Mouse (Mus musculus) heart, embryonic 10.5 days (tissue): ENCODE measurements around the gene Cd34. TPM values are rescaled to one million over a fixed set of nuclear protein-coding genes. Genes with fewer than 3 reads are reported as not detected.

Source experiments
- DNase-seq: peaks from one replicate; pipeline ENCODE4 v3.0.0-alpha.2; 2017; ENCODE audit warnings: low spot score
- H3K27ac ChIP-seq: fragments of 300-500 bp; sonication (generic); 2 replicates; pipeline ENCODE4 v1.5.1; 2016; ENCODE audit warnings: mild to moderate bottlenecking
- H3K27me3 ChIP-seq: fragments of 300-500 bp; sonication (generic); 2 replicates; pipeline ENCODE4 v1.6.1; 2016; ENCODE audit warnings: mild to moderate bottlenecking; ENCODE audit not compliant: poor library complexity, insufficient read depth, severe bottlenecking
- H3K36me3 ChIP-seq: fragments of 300-500 bp; sonication (generic); 2 replicates; pipeline ENCODE4 v1.6.1; 2016; ENCODE audit warnings: mild to moderate bottlenecking, moderate library complexity
- H3K4me1 ChIP-seq: fragments of 300-500 bp; sonication (generic); 2 replicates; pipeline ENCODE4 v1.6.1; 2016; ENCODE audit warnings: mild to moderate bottlenecking
- H3K4me3 ChIP-seq: fragments of 300-500 bp; sonication (generic); 2 replicates; pipeline ENCODE4 v1.5.1; 2016; ENCODE audit warnings: mild to moderate bottlenecking, moderate library complexity
- H3K9me3 ChIP-seq: fragments of 300-500 bp; sonication (generic); 2 replicates; pipeline ENCODE4 v1.6.1; 2016; ENCODE audit warnings: mild to moderate bottlenecking, moderate library complexity
- WGBS: fragments of 180-500 bp; shearing (Covaris S2); methylation state at CpG from one replicate; pipeline ENCODE4 v1.1.7; 2016; 5-methylcytosine and 5-hydroxymethylcytosine counted together
- polyA plus RNA-seq: library from polyadenylated mRNA; unstranded; fragments of >200 nt; fragmentation: Nextera tagmentation; extraction: Ambion mirVana; gene quantifications from 2 replicates; pipeline ENCODE4 v1.2.1, GENCODE M21; 2016

The Cd34 gene
- polyA plus RNA-seq = 59.9 and 62.6 TPM in 2 replicates

- no peak for DNase-seq
- H3K27ac ChIP-seq = peak within 1 kb of the TSS; percentile 59
- under 1% methylated on average over 26 of the region's 26 CpGs for WGBS
These were observed at the start of gene Cd34 for GRCm38 (mm10) chr1:194938715-194939114. TSS of gene Cd34 (plus strand) at chr1:194938819.

GRCm38 (mm10) chr1:194894513-194894912 lies 44.1 kb upstream of the Cd34 start:
- Histone ChIP-seq H3K27me3 (no peaks in the 10 kb centered on the region), H3K4me3 (no peak overlapping the region), H3K4me1 (no peaks in the 10 kb centered on the region), H3K27ac (no peak overlapping the region), H3K9me3 (no peaks in the 10 kb centered on the region), H3K36me3 (no peaks in the 10 kb centered on the region)
- 39% methylated on average over 1 of the region's 1 CpGs for WGBS
- DNase-seq = no peak

More at GRCm38 (mm10) chr1:194938715-194939114, at the start of gene Cd34:
- peaks cover 25% of the 10 kb centered on the region for H3K27me3 ChIP-seq
- peaks cover 12% of the 10 kb centered on the region; the same call in 1 of the 2 replicates for H3K4me1 ChIP-seq
- peak within 1 kb of the TSS; percentile 66 for H3K4me3 ChIP-seq
- no peaks in the 10 kb centered on the region for H3K9me3 ChIP-seq
- no peaks in the 10 kb centered on the region for H3K36me3 ChIP-seq

GRCm38 (mm10) chr1:194895287-194895686 lies 43.3 kb upstream of the Cd34 start:
- H3K4me1 ChIP-seq = no peaks in the 10 kb centered on the region
- H3K27ac ChIP-seq = no peak overlapping the region
- DNase-seq = no peak
- H3K27me3 ChIP-seq = no peaks in the 10 kb centered on the region
- H3K4me3 ChIP-seq = no peak overlapping the region
- H3K36me3 ChIP-seq = no peaks in the 10 kb centered on the region
- WGBS = 70% methylated on average over 3 of the region's 3 CpGs
- no peaks in the 10 kb centered on the region for H3K9me3 ChIP-seq

- no peak for DNase-seq
- H3K4me1 ChIP-seq = no peaks in the 10 kb centered on the region
- H3K27ac ChIP-seq = no peak overlapping the region
- no peaks in the 10 kb centered on the region for H3K36me3 ChIP-seq
- no peaks in the 10 kb centered on the region for H3K27me3 ChIP-seq
- no peak overlapping the region for H3K4me3 ChIP-seq
- H3K9me3 ChIP-seq = no peaks in the 10 kb centered on the region
These were observed 37.5 kb upstream of the Cd34 start for GRCm38 (mm10) chr1:194901075-194901474.

GRCm38 (mm10) chr1:194901826-194902225 lies 36.8 kb upstream of the Cd34 start:
- 63% methylated on average over 1 of the region's 1 CpGs for WGBS
- Histone ChIP-seq H3K27me3 (no peaks in the 10 kb centered on the region), H3K4me3 (no peak overlapping the region), H3K4me1 (no peaks in the 10 kb centered on the region), H3K36me3 (no peaks in the 10 kb centered on the region), H3K27ac (no peak overlapping the region), H3K9me3 (no peaks in the 10 kb centered on the region)
- no peak for DNase-seq

- Histone ChIP-seq H3K27ac (no peak overlapping the region), H3K27me3 (no peaks in the 10 kb centered on the region), H3K9me3 (no peaks in the 10 kb centered on the region), H3K36me3 (no peaks in the 10 kb centered on the region), H3K4me1 (no peaks in the 10 kb centered on the region), H3K4me3 (no peak overlapping the region)
- no peak for DNase-seq
These were observed 29.7 kb upstream of the Cd34 start for GRCm38 (mm10) chr1:194908956-194909355.

- Histone ChIP-seq H3K27me3 (no peaks in the 10 kb centered on the region), H3K4me1 (peaks cover 35% of the 10 kb centered on the region), H3K4me3 (no peak overlapping the region), H3K27ac (peak overlapping the region; percentile 56; the same call in 1 of the 2 replicates), H3K36me3 (no peaks in the 10 kb centered on the region), H3K9me3 (no peaks in the 10 kb centered on the region)
- DNase-seq = no peak
- WGBS = 4% methylated on average over 1 of the region's 1 CpGs
These were observed 12.8 kb upstream of the Cd34 start for GRCm38 (mm10) chr1:194925753-194926350.

- Histone ChIP-seq H3K9me3 (no peaks in the 10 kb centered on the region), H3K4me3 (no peak overlapping the region), H3K36me3 (no peaks in the 10 kb centered on the region), H3K27ac (peak overlapping the region; percentile 44; the same call in 1 of the 2 replicates), H3K4me1 (peaks cover 35% of the 10 kb centered on the region), H3K27me3 (no peaks in the 10 kb centered on the region)
- 14% methylated on average over 3 of the region's 3 CpGs for WGBS
- peak; percentile 86 for DNase-seq
These were observed 10.7 kb upstream of the Cd34 start for GRCm38 (mm10) chr1:194927887-194928286.

GRCm38 (mm10) chr1:194929275-194929971 lies 9.2 kb upstream of the Cd34 start:
- WGBS = 65% methylated on average over 2 of the region's 2 CpGs
- H3K9me3 ChIP-seq = no peaks in the 10 kb centered on the region
- DNase-seq = no peak
- 0 out of 2 replicates have a peak overlapping the region, but pooled peaks have one; percentile 22 for H3K27ac ChIP-seq
- no peaks in the 10 kb centered on the region for H3K27me3 ChIP-seq
- no peaks in the 10 kb centered on the region for H3K36me3 ChIP-seq
- H3K4me1 ChIP-seq = peaks cover 35% of the 10 kb centered on the region
- H3K4me3 ChIP-seq = no peak overlapping the region

- Histone ChIP-seq H3K9me3 (no peaks in the 10 kb centered on the region), H3K27me3 (no peaks in the 10 kb centered on the region), H3K4me3 (no peak overlapping the region), H3K36me3 (no peaks in the 10 kb centered on the region), H3K4me1 (peaks cover 34% of the 10 kb centered on the region), H3K27ac (0 out of 2 replicates have a peak overlapping the region, but pooled peaks have one; percentile 22)
- WGBS = 45% methylated on average over 1 of the region's 1 CpGs
- DNase-seq = no peak
These were observed 8.7 kb upstream of the Cd34 start for GRCm38 (mm10) chr1:194929972-194930355.

- Histone ChIP-seq H3K27ac (no peak overlapping the region), H3K36me3 (no peaks in the 10 kb centered on the region)
These were observed 7.9 kb upstream of the Cd34 start for GRCm38 (mm10) chr1:194930706-194931105.

GRCm38 (mm10) chr1:194935351-194935750 lies 3.3 kb upstream of the Cd34 start:
- Histone ChIP-seq H3K27me3 (peaks cover 25% of the 10 kb centered on the region), H3K4me3 (no peak overlapping the region), H3K4me1 (peaks cover 12% of the 10 kb centered on the region; the same call in 1 of the 2 replicates), H3K36me3 (no peaks in the 10 kb centered on the region), H3K9me3 (no peaks in the 10 kb centered on the region), H3K27ac (no peak overlapping the region)
- no peak for DNase-seq
- WGBS = 30% methylated on average over 1 of the region's 1 CpGs

More at GRCm38 (mm10) chr1:194930706-194931105, 7.9 kb upstream of the Cd34 start:
- Histone ChIP-seq H3K9me3 (no peaks in the 10 kb centered on the region), H3K4me1 (peaks cover 28% of the 10 kb centered on the region), H3K27me3 (no peaks in the 10 kb centered on the region), H3K4me3 (no peak overlapping the region)
- no peak for DNase-seq

- no peak overlapping the region for H3K27ac ChIP-seq
- peaks cover 14% of the 10 kb centered on the region; the same call in 1 of the 2 replicates for H3K4me1 ChIP-seq
- no peak for DNase-seq
- H3K4me3 ChIP-seq = no peak overlapping the region
- no peaks in the 10 kb centered on the region for H3K9me3 ChIP-seq
- H3K36me3 ChIP-seq = no peaks in the 10 kb centered on the region
- H3K27me3 ChIP-seq = peaks cover 25% of the 10 kb centered on the region
These were observed 2.9 kb downstream of the Cd34 start for GRCm38 (mm10) chr1:194941528-194941927.
